In the genomic region with DNA sequence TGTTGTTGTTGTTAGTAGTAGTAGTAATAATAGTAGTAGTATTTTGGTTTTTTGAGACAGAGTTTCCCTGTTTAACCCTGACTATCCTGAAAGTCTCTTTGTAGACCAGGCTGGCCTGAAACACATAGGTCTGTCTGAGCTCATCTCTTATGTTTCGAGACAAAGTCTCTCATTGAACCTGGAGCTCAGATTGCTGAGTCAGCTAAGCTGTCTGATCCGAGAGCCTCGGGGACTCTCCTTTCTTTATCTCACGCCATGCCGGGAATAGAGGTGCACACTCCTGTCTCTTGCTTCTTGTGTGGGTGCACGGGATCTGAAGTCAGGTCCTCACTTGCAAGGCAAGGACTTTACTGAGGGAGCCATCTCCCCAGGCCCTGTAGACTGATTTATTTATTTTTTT, we compare ENCODE assay signal across 17 mouse cellular contexts. TPM values are rescaled to one million over a fixed set of nuclear protein-coding genes. Genes with fewer than 3 reads are reported as not detected.
"Had no signal": no experiment of that assay in that cellular context is flagged by ENCODE, and none has a peak within 500 bp of the region (broad histone marks: within the 10 kb centered on the region; RNA-seq: fewer than 3 reads in every experiment).

No protein-coding gene starts in this region.

- DNase-seq: retina, postnatal 1 day; right cerebral cortex, adult 18-20 months; right cerebral cortex, postnatal 14 days; right cerebral cortex, postnatal 25 days; right cerebral cortex, postnatal 4 days; spleen, adult 18-20 months; thymus, adult 18-20 months; thymus, adult 2 months; thymus, postnatal 14 days; thymus, postnatal 25 days; thymus, postnatal 36 days; thymus, postnatal 4 days had no signal

- H3K27ac ChIP-seq: neural tube, embryonic 13.5 days; neural tube, embryonic 15.5 days; stomach, embryonic 15.5 days; stomach, postnatal 0 days had no signal

- H3K4me2 ChIP-seq: neural tube, embryonic 13.5 days; neural tube, embryonic 15.5 days; stomach, embryonic 15.5 days had no signal

- H3K9ac ChIP-seq: neural tube, embryonic 13.5 days; neural tube, embryonic 15.5 days; stomach, embryonic 15.5 days had no signal

- H3K27me3 ChIP-seq: neural tube, embryonic 13.5 days; neural tube, embryonic 15.5 days; stomach, embryonic 15.5 days had no signal

- H3K9me3 ChIP-seq: neural tube, embryonic 13.5 days; neural tube, embryonic 15.5 days; stomach, embryonic 15.5 days had no signal

- H3K4me3 ChIP-seq: neural tube, embryonic 13.5 days; neural tube, embryonic 15.5 days; stomach, embryonic 15.5 days had no signal

- H3K36me3 ChIP-seq: neural tube, embryonic 13.5 days; neural tube, embryonic 15.5 days; stomach, embryonic 15.5 days had no signal

RNA-seq across cellular contexts. Expression of a gene that starts 3.4 kb away (rescaled TPM):
- total RNA-seq: neutrophil, adult 5-6 weeks had no signal
